Mouse (Mus musculus) heart, postnatal 14 days (tissue): ENCODE results near the gene Fam83e. TPM values are rescaled to one million over a fixed set of nuclear protein-coding genes. Genes with fewer than 3 reads are reported as not detected.
A peak's percentile ranks its signal among the peaks of the same experiment; 100 is the strongest.

Source experiments
- DNase-seq, 2 experiments: peaks; one replicate each; pipeline ENCODE4 v3.0.0; 2021 to 2022
- intact Hi-C: fragments of 180-260 bp; cut with DNase I; formaldehyde crosslinking; loops from one replicate; pipeline ENCODE4 v1.15.1; 2025
- total RNA-seq, 2 experiments: library from RNA; stranded (reverse); gene quantifications; 2 replicates each; pipeline ENCODE4 v1.2.3; 2021

Fam83e gene
- total RNA-seq, 2 experiments from 2014 or later, result 0.17 to 0.24 TPM

DNA sequence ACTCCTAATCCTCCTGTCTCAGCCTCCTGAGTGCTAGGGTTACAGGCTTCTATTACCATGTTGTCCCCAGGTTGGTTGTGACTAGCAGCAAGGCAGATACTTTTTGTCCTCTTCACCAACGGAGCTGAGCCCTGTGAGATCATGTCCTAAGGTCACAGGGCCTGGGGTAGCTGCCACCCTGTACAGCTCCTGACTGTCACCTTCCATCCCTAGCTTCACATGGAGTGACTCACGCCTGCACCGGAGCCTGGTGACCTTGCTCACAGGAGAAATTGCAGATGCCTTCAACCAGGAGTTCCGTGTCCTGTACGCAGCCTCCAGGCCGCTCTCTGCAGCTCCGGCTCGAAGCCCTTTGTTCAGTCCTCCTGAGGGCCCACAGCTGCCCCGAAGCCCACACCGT, 5.4 kb downstream of the Fam83e start:
- no peak for DNase-seq
- intact Hi-C loops, result no loop called here

DNA sequence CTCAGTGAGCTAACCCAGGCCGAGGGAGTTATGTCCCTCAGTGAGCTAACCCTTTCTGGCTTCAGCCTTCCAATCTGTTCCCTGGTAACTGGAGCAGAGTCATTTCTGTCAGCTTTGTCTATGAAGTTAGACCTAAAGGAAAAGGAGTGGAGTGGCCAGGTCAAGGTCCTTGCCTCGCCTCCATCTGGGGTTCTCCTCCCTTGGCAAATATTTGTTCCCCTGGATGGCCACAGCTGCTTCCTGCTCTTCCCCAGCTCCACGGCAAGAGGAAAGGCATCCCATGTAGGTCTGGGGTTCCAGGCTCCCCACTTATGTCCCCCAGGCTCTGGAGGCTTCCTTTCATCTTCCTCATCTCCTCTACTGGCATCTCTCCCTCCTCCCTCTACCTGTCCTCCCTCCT, 6.6 kb downstream of the Fam83e start:
- no peak for DNase-seq
- intact Hi-C loops, result no loop called here

DNA sequence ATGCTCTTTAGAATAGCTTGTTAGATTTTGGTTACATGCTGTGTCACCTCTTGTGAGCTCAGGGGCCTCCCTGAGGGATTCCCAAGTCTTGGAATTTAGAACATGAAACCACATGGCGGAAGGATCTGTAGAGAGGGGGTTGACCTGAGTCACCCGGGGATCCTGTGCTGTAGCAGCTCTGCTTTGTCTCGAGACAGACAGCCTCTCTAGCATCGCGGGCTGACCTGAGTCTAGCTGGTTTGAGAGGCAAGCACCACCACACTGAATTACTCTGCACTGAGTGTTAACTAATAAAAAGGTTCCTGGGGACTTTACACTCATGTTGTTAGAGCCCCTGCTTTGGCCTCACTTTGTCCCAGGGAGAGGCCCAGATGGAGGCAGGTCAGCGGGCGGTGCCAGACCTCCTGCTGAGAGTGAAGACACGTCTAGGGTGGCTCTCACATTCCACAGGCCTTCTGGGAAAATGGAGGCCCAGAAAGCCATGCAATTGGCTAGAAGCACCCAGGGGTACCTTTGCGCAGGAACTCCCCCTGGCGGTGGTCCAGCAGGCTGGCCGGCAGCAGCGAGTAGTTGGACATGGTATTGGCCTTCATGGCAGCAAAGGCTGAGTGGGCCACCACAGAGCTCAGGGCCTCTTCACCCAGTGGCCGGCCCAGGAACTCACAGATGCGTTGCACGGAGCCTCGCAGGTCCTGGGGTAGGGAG, 9.9 kb downstream of the Fam83e start:
- intact Hi-C loops, result no loop called here
- DNase-seq, result peak in 1 of 2 experiments; percentile 53

DNA sequence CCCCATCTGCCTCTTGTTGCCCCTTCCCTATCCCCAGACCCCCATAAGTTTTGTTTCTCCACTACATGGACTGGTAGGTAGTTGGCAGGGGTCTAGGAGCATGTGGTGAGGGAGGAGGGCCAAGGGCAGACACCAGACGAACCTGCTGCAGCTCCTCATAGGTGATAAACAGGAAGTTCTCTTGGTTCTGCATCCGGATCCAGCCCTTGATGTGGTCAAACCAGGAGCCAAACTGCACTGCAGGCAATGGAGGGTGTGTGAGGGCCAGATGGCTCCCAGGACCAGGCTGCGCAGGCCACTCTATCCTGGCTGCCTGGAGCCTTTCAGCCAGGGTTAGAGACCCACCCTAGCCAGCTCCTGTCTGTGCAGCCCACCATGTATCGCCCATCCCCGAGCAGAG, 12.5 kb downstream of the Fam83e start:
- DNase-seq, result no peak
- intact Hi-C loops, result no loop called here

DNA sequence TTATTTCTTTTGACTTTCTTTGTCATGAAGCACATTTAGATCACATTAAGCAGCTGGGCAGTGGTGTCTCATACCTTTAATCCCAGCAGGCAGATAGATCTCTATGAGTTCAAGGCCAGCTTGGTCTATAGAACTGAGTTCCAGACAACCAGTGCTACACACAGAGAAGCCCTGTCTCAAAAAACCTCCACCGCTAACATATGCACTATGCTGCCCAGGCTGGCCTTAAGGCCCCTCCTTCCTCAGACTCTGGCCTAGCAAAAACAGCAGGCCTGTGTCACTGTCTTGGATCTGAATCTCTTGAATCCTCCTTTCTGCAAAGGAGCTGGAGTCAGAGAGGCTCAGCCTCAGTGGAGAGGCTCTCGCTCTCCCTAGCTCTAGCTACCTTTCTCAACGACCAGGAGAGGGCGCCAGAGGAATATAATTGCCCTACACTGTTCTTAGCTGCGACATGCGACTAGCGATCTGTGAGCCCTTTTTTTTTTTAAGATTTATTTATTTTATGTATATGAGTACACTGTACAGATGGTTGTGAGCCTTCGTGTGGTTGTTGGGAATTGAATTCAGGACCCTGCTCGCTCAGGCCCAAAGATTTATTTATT, 18.3 kb downstream of the Fam83e start:
- DNase-seq, result peak; percentile 83 to 88
- intact Hi-C loops, result loop anchor here (1.0 to 2.0 kb wide), 3 partner anchors 62 to 270 kb away; no protein-coding TSS in a partner anchor

DNA sequence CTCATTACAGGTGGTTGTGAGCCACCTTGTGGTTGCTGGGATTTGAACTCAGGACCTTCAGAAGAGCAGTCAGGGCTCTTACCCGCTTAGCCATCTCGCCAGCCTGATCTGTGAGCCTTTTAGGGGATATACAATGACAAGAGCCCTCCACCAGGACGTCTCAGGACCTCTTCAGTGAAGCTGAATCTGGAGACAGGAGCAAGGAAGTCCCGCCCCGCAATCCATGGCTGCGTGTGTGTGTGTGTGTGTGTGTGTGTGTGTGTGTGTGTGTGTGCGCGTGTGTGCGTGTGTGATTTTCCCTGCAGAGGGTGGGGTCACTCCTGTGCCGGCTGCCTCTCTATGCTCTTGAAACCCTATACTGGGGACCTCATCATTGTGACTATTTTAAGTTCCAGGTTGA, 18.8 kb downstream of the Fam83e start:
- intact Hi-C loops, result loop anchor here (1.0 to 2.0 kb wide), 3 partner anchors 61 to 269 kb away; no protein-coding TSS in a partner anchor
- DNase-seq, result no peak

DNA sequence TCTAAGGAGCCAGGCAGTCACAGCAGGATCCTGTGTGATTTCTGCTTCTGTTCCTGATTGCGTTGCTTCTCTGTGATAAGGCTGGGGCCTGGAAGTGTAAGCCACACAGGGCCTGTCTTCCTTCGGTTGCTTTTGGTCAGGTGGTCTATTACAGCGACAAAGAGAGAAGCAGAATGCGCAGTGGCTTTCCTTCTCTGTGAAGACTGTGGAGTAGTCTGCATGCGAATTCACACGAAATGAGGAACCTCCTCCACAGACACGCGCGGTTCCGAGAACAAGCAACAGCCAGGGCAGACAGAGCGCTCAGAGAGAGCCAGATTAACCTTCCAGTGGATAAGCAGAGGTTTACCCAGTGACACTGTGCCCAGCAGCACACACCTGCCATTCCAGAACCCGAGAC, 20.3 kb downstream of the Fam83e start:
- no peak for DNase-seq
- intact Hi-C loops, result no loop called here

DNA sequence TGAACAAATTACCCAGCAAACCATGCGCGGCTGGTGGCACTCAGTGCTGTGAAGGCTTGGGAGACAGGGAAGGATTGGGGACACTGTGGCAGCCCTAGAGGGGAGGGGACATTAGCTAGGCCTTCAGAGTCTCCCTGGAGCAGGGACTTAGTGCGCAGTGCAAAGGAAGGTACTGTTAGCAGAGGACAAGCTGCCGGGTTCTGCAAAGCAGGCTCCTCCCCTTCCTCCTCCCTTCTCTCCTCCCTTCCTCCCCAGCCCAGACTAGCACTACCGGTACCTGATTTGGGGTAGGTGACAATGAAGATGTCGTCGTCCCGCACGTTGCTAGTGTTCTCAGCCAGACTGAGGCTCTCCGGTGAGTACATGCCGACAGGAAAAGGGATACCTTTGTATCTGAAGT, 20.8 kb downstream of the Fam83e start:
- intact Hi-C loops, result no loop called here
- no peak for DNase-seq

DNA sequence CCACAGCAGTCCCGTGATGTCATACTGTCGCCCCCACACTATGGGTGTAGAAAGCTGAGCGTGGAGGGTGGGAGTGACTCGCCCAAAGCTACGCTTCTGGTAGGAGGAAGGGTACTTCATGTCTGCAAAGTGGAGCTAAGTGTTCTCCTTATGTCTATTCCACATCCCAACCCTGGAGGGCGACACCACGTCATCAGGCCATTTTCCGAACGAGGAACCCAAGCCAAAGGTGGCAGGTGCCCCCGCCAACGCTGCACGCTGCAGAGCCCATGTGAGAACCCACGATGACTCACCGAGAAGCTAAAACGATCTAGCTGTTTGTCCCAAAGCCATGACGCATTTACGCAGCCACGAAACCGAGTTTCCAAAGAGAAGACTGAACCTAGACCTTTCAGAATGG, 21.3 kb downstream of the Fam83e start:
- intact Hi-C loops, result no loop called here
- DNase-seq, result no peak

DNA sequence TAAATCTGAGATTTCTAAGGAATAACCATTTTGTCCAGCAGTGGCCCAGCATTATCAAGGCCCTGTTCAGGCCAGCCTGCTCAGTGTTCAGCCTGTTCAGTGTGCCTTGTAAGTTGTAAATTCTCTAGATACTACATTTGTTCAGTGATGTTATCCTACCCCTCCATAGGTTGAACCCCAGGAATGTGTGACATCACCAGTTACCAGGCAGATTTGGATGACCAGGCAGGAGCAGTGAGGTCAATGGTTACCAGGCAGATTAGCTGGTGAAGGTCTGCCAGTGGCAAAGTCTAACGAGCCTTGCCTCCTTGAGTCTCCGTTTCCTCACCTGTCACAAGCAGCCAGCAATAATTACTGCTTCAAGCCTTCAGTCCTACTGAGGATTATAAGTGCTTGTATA, 23.4 kb downstream of the Fam83e start:
- peak; percentile 48 to 79 for DNase-seq
- intact Hi-C loops, result no loop called here

DNA sequence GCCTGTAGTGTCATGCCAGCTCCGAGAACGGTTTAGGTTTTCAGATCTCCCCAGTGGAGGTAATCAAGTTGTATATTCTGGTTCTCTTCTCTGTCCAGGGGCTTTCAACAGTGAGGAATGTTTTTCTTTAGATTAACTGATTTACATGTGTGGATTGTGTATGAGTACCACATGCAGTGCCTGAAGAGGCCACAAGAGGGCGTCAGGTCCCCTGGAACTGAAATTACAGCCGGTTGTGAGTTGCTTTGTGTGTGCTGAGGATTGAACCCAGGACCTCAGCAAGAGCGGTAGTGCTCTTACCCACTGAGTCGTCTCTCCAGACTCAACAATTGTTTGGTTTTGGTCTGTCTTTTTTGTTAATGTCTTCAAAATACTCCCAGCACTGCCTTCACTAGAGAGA, 25.5 kb downstream of the Fam83e start:
- no peak for DNase-seq
- intact Hi-C loops, result no loop called here

DNA sequence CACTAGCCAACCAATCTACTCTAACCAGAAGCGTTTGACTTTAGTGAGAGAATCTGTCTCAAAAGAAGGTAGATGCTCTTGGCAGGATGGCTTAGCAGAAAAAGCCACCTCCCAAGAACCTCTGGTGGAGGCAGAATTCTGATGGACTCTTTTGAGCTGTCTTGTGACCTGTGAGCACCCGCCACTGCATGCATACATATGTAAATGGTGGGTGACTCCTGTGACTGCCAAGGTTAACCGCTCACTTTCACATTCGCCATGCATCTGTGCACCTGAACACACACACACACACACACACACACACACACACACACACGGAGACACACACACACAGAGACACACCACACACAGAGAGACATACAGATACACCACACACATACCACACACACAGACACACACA, 26.4 kb downstream of the Fam83e start:
- intact Hi-C loops, result no loop called here

DNA sequence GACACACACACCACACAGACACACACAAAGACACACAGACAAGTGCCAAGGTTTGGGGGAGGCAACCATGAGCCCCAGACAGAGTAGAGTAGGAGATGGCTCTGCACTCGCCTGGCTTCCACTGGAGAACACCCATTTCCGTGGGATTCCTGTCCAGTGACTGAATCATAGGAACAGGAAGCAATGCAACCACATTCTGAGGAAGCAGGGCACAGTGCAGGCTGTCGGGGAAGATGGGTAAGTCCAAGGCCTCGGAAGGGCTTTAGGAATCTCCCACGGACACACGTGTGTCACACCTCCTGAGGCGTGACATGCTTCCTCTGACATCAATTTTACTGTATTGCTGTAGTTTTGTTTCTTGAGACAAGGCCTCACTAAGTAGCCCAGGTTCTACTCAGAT, 27.1 kb downstream of the Fam83e start:
- intact Hi-C loops, result no loop called here
- no peak for DNase-seq

More for the DNA sequence above, 26.4 kb downstream of the Fam83e start:
- DNase-seq, result no peak

DNA sequence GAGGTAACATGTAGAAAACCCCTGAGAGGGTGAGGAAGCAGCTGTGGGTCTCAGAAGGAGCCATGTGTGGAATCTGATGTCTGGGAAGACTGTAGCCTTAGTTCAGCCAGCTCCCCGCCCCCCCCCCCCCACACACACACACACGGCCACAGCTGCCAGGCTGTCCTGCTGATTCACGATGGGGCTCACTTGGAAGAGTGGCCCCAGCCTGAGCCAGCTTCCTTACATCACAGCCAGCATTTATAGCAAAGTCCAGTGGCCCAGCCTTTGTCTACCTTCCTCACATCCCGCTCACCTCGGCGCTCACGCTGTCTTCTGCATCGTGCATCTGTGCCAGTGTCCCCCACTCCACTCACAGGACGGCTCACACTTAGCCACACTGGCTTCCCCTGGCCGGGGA, 28.4 kb downstream of the Fam83e start:
- DNase-seq, result no peak
- intact Hi-C loops, result no loop called here

DNA sequence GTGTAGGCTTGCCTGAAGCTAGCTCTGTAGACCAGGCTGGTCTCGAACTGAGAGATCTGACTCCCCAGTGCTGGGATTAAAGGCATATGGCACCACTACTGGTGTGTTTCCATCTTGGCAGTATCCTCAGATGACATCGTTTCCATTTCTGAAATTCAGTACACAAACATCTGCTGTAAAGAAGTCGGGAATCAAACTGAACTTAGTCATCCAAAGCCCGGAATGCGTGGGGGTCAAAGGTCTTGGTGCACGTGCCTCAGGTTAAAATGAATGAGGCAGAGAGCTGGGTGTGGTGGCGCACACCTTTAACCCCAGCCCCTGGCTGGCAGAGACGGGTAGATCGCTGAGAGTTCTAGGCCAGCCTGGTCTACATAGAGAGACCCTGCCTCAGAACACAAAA, 29.1 kb downstream of the Fam83e start:
- no peak for DNase-seq
- intact Hi-C loops, result no loop called here

DNA sequence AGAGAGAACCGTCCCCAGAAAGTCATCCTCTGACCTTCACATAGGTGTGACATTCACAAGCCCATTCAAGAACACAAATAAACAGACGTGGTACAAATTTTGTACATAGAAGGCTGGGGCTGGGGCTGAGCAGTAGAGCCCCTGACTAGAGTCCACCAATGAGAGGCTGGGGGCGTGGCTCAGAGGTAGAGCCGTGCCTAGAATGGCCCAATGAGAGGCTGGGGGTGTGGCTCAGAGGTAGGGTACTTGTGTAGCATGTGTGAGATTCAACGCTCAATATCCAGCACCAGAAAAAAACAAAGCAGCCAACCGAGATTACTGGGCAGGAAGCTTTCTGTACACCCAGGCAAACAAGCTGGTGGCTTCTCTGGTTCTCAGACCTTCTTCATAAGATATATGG, 34.7 kb downstream of the Fam83e start:
- no peak for DNase-seq
- intact Hi-C loops, result no loop called here

DNA sequence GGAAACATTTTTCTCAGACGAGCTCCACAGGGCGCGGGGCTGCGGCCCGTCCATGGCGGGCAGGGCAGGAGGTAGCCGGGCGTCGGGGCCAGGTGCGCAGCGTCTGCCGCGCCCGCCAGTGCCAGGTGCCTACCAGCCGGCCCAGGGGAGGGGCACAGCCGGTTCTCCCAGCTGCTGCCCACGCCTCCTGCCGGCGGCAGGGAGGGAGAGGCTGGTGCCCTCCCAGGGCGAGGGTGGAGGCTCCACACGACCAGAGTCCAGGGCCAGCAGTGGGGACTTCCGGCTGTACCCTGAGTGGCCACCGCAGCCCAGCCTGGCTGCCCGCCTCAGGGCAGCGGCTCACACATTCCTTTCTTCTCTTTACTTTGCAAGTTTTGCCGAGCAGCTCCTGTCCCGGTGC, 38.4 kb downstream of the Fam83e start:
- intact Hi-C loops, result no loop called here

DNA sequence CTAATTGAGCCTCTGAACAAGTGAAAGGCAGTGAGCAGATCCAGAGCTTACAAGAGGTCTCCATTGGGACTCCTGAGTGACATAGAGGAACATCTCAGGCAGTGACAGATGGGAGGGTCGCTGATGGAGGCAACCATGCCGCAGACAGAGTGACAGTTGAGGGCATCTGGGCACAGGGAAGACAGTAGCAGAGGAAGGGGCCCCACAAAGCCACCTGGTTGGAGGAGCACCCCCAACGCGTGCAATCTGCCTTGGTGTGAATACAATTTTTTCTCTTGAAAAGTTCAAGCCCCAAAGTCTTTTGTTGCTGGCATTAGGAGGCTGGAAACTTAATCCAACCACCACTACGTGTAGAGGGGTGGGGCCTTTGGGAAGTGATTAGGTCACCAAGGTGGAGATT, 39.1 kb downstream of the Fam83e start:
- intact Hi-C loops, result no loop called here
- no peak for DNase-seq

More for the DNA sequence above, 38.4 kb downstream of the Fam83e start:
- DNase-seq, result no peak

DNA sequence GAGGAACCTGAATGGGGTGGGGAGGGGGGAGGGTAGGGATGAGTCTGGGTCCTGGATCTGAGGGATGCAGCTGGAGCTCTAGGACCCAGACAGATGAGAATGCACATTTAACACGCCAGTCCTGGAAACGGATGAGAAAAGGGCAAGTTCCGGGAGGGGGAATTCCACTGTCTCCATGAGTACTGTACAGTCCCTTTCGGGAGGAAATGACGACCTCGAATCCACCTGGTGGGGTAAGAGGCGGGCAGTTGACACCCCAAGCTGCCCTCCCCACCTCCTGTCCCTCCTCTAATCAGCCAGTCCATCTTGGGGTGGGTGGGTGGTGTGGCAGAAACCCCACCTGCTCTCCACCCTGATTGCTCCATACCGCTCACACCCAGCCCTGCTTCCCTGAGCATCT, 45.0 kb downstream of the Fam83e start:
- intact Hi-C loops, result no loop called here
- no peak for DNase-seq

DNA sequence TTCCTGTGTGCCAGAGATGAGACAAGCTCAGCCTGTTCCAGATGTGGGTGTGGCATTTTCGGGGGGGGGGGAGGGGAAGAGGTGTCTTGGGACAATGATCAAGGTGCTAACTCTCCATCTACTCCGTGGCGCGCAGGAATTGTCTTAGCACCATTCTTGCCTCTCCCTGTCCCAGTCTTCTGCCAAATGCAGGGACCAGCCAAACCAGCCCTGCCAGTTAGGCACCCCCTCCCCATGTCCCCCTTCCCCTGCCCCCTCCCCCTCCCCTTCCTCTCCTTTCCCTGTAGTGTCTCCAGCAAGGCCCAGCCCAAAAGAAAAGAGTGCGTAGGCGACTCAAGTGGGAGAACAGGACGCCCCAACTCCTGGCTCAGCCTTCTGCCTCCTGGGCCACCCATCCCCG, 45.8 kb downstream of the Fam83e start:
- intact Hi-C loops, result no loop called here
- no peak for DNase-seq

DNA sequence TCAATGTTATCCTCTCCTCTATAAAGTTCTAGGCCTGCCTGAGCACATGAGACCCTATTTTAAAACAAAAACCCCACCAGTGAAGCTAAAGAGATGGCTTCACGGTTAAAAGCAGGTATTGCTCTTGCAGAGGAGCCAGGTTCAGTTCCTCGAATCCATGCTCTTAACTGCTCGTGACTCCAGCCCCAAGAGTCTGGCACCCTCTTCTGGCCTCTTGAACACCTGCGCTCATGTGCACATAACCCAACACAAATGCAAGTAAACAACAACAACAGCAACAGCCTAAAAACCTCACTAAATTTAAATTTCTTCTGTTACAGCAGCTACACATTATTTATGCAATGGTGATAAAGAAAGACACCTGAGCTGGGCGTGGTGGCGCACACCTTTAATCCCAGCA, 46.5 kb downstream of the Fam83e start:
- intact Hi-C loops, result no loop called here
- DNase-seq, result no peak

DNA sequence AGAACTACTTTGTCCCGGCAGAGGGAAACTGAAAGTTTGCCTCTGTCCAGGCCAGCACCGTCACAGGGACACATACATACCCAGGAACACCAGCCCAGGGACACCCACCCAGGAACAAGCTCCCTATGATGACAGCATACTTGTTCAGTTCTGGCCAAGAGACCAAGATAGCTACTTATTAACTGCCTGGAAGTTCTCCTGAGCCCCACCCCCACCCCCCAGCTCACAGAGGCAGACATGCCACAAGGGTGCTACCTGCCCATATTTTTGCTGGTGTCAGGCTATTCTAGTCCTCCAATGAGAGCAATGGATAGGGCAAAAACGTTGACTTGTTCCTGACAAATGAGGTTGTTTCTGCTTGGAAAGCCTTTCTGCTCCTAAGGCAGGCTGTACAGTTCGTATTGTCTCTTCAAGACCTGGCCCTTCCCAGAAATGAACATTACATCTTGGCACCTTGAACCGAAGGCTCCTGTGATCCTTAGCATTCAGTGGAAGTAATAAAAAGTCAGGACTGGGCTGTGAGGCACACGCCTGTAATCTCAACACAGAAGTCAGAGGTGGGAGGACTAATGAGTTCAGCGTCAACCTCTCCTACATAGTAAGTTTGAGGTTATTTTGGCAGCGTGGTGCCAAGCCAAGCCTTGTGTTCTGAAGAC, 49.5 kb downstream of the Fam83e start:
- DNase-seq, result no peak
- intact Hi-C loops, result no loop called here
